Mouse (Mus musculus) CH12.LX (cell line): ENCODE data around the gene Tgfbr3. TPM values are rescaled to one million over a fixed set of nuclear protein-coding genes. Genes with fewer than 3 reads are reported as not detected.

Experiments used
- DNase-seq: peaks from one replicate; pipeline ENCODE4 v3.0.0-alpha.2; 2013; ENCODE audit errors: extremely low read depth
- H3K27ac ChIP-seq: 2 replicates; pipeline ENCODE4 v1.5.1; 2012; ENCODE audit warnings: low read depth, mild to moderate bottlenecking, control low read depth, moderate library complexity; ENCODE audit not compliant: insufficient read depth
- H3K27me3 ChIP-seq: replicated peaks from 2 replicates; pipeline ENCODE3; 2012; ENCODE audit warnings: inconsistent platforms
- H3K36me3 ChIP-seq, 2 experiments: replicated peaks in 1 of 2; 2 replicates each; pipeline versions ENCODE3 to v1.6.1; 2012; ENCODE audit warnings: inconsistent platforms in 1 of 2, low read length in 1 of 2, mild to moderate bottlenecking in 1 of 2, mixed read lengths in 1 of 2, moderate library complexity in 1 of 2; ENCODE audit not compliant: control insufficient read depth in 1 of 2, insufficient read depth in 1 of 2
- H3K4me1 ChIP-seq, 2 experiments: 2 replicates each; pipeline ENCODE4 v1.6.1; 2012; ENCODE audit warnings: inconsistent platforms in 1 of 2, moderate library complexity in 1 of 2; ENCODE audit not compliant: insufficient read depth in 2 of 2, control insufficient read depth in 1 of 2
- H3K4me2 ChIP-seq: 2 replicates; pipeline ENCODE4 v1.6.1; 2012; ENCODE audit warnings: low read depth, mild to moderate bottlenecking, control low read depth; ENCODE audit not compliant: poor library complexity, insufficient read depth, severe bottlenecking
- H3K4me3 ChIP-seq, 3 experiments: fragments of 150-350 bp in 1 of 3; sonication (generic) in 1 of 3; replicated peaks in 1 of 3; 2 replicates each; pipeline versions ENCODE3 to v1.5.1; 2011 to 2012; ENCODE audit warnings: low read depth in 2 of 3, low read length in 2 of 3, mild to moderate bottlenecking in 2 of 3, moderate library complexity in 2 of 3, control low read depth in 1 of 3, improper control_type of control experiment in 1 of 3, inconsistent platforms in 1 of 3, mixed read lengths in 1 of 3; ENCODE audit not compliant: poor library complexity in 1 of 3
- H3K79me2 ChIP-seq: replicated peaks from 2 replicates; pipeline ENCODE4 v1.6.1; 2012; ENCODE audit warnings: mild to moderate bottlenecking, moderate library complexity; ENCODE audit not compliant: control insufficient read depth, poor library complexity, insufficient read depth, severe bottlenecking; ENCODE audit errors: extremely low read depth
- H3K9ac ChIP-seq: 2 replicates; pipeline ENCODE4 v1.6.1; 2012; ENCODE audit warnings: low read depth, mild to moderate bottlenecking, control low read depth, moderate library complexity; ENCODE audit not compliant: insufficient read depth
- H3K9me3 ChIP-seq: replicated peaks from 2 replicates; pipeline ENCODE3; 2012; ENCODE audit warnings: low read length, inconsistent platforms, mixed read lengths
- BHLHE40 ChIP-seq: IDR thresholded peaks from 2 replicates; pipeline ENCODE4 v1.6.1; 2011; ENCODE audit warnings: mild to moderate bottlenecking, low read depth, low read length, improper control_type of control experiment
- CHD1 ChIP-seq: IDR thresholded peaks from 2 replicates; pipeline ENCODE4 v1.6.1; 2012; ENCODE audit warnings: low read depth, low read length, improper control_type of control experiment, inconsistent platforms
- CHD2 ChIP-seq: IDR thresholded peaks from 2 replicates; pipeline ENCODE4 v1.6.1; 2011; ENCODE audit warnings: low read length, improper control_type of control experiment
- CTCF ChIP-seq, 2 experiments: IDR thresholded peaks in 1 of 2; conservative IDR thresholded peaks in 1 of 2; 2 replicates each; pipeline ENCODE4 v1.5.1; 2011 to 2012; ENCODE audit warnings: low read depth in 2 of 2, low read length in 2 of 2, improper control_type of control experiment in 1 of 2, inconsistent platforms in 1 of 2, mild to moderate bottlenecking in 1 of 2, moderate library complexity in 1 of 2
- EP300 ChIP-seq: IDR thresholded peaks from 2 replicates; pipeline ENCODE4 v1.6.1; 2011; ENCODE audit warnings: low read length, improper control_type of control experiment
- ETS1 ChIP-seq: conservative IDR thresholded peaks from 2 replicates; pipeline ENCODE4 v1.6.1; 2012; ENCODE audit warnings: low read depth, mild to moderate bottlenecking, inconsistent platforms, low read length, improper control_type of control experiment, moderate library complexity
- GABPA ChIP-seq: IDR thresholded peaks from 2 replicates; pipeline ENCODE4 v1.6.1; 2012; ENCODE audit warnings: low read depth, low read length, improper control_type of control experiment, inconsistent platforms; ENCODE audit not compliant: insufficient replicate concordance
- HCFC1 ChIP-seq: IDR thresholded peaks from 2 replicates; pipeline ENCODE4 v1.6.1; 2012; ENCODE audit warnings: low read depth, mild to moderate bottlenecking, inconsistent platforms, low read length, improper control_type of control experiment
- IRF4 ChIP-seq: IDR thresholded peaks from 2 replicates; pipeline ENCODE4 v1.6.1; 2014; ENCODE audit warnings: low read depth, mild to moderate bottlenecking, inconsistent platforms, low read length, improper control_type of control experiment
- JUN ChIP-seq: IDR thresholded peaks from 2 replicates; pipeline ENCODE4 v1.6.1; 2011; ENCODE audit warnings: low read depth, mild to moderate bottlenecking, low read length, improper control_type of control experiment, moderate library complexity; ENCODE audit not compliant: insufficient read depth
- KAT2A ChIP-seq: IDR thresholded peaks from 2 replicates; pipeline ENCODE4 v1.6.1; 2012; ENCODE audit warnings: low read length, improper control_type of control experiment, inconsistent platforms; ENCODE audit not compliant: insufficient replicate concordance
- MXI1 ChIP-seq: IDR thresholded peaks from 2 replicates; pipeline ENCODE4 v1.6.1; 2011; ENCODE audit warnings: mild to moderate bottlenecking, low read depth, low read length, improper control_type of control experiment
- NELFE ChIP-seq: IDR thresholded peaks from 2 replicates; pipeline ENCODE4 v1.6.1; 2011; ENCODE audit warnings: low read depth, low read length, improper control_type of control experiment
- NRF1 ChIP-seq: IDR thresholded peaks from 2 replicates; pipeline ENCODE4 v1.6.1; 2014; ENCODE audit warnings: low read depth, mild to moderate bottlenecking, inconsistent platforms, low read length, improper control_type of control experiment, moderate library complexity
- POLR2A ChIP-seq: IDR thresholded peaks from 2 replicates; pipeline ENCODE4 v1.6.1; 2011; ENCODE audit warnings: low read depth, mild to moderate bottlenecking, improper control_type of control experiment, low read length
- POLR2AphosphoS2 ChIP-seq: IDR thresholded peaks from 2 replicates; pipeline ENCODE4 v1.6.1; 2011; ENCODE audit warnings: low read depth, low read length, improper control_type of control experiment
- RAD21 ChIP-seq: IDR thresholded peaks from 2 replicates; pipeline ENCODE4 v1.6.1; 2011; ENCODE audit warnings: low read depth, mild to moderate bottlenecking, low read length, improper control_type of control experiment, moderate library complexity
- RCOR1 ChIP-seq: conservative IDR thresholded peaks from 2 replicates; pipeline ENCODE4 v1.6.1; 2012; ENCODE audit warnings: low read depth, mild to moderate bottlenecking, inconsistent platforms, low read length, improper control_type of control experiment
- SMC3 ChIP-seq: IDR thresholded peaks from 2 replicates; pipeline ENCODE4 v1.6.1; 2011; ENCODE audit warnings: low read depth, low read length, improper control_type of control experiment
- USF1 ChIP-seq: IDR thresholded peaks from 2 replicates; pipeline ENCODE4 v1.6.1; 2014; ENCODE audit warnings: low read depth, mild to moderate bottlenecking, inconsistent platforms, low read length, improper control_type of control experiment
- USF2 ChIP-seq: conservative IDR thresholded peaks from 2 replicates; pipeline ENCODE4 v1.6.1; 2011; ENCODE audit warnings: low read depth, low read length, improper control_type of control experiment
- ZC3H11A ChIP-seq: IDR thresholded peaks from 2 replicates; pipeline ENCODE4 v1.6.1; 2012; ENCODE audit warnings: low read depth, mild to moderate bottlenecking, inconsistent platforms, low read length, improper control_type of control experiment
- ZKSCAN1 ChIP-seq: IDR thresholded peaks from 2 replicates; pipeline ENCODE4 v1.6.1; 2012; ENCODE audit warnings: low read depth, inconsistent platforms, low read length, improper control_type of control experiment, borderline replicate concordance
- ZNF384 ChIP-seq: IDR thresholded peaks from 2 replicates; pipeline ENCODE4 v1.6.1; 2012; ENCODE audit warnings: low read depth, low read length, improper control_type of control experiment, inconsistent platforms
- dilution Hi-C: fragments of 300-500 bp; cut with MboI; formaldehyde crosslinking; loops from 2 replicates; pipeline ENCODE4 v1.14.3; 2020; ENCODE audit warnings: low sequenced_read_pairs; ENCODE audit not compliant: extremely low pct_unique_long_range_greater_than_20kb, extremely low pct_ligation_motif_present
- in situ Hi-C: fragments of 300-500 bp; cut with MboI; formaldehyde crosslinking; loops from 3 replicates; pipeline ENCODE4 v1.14.3; 2019; ENCODE audit warnings: low sequenced_read_pairs, low pct_ligation_motif_present, low pct_unique_long_range_greater_than_20kb, mixed read lengths
- polyA plus RNA-seq: library from polyadenylated mRNA; unstranded; fragments of >175 nt; gene quantifications from 2 replicates; pipeline ENCODE4 v1.2.1, GENCODE M21; 2012; ENCODE audit warnings: low read depth; ENCODE audit not compliant: insufficient read length
- total RNA-seq, 2 experiments: library from RNA; depleted of rRNA; stranded (reverse); fragments of 300-350 nt in 1 of 2; fragments of >200 nt in 1 of 2; gene quantifications; 2 replicates each; pipeline ENCODE4 v1.2.3; 2012 to 2014

Gene Tgfbr3
- total and polyA plus RNA-seq, 3 experiments = 0.13 to 0.46 (median 0.30) TPM

DNA sequence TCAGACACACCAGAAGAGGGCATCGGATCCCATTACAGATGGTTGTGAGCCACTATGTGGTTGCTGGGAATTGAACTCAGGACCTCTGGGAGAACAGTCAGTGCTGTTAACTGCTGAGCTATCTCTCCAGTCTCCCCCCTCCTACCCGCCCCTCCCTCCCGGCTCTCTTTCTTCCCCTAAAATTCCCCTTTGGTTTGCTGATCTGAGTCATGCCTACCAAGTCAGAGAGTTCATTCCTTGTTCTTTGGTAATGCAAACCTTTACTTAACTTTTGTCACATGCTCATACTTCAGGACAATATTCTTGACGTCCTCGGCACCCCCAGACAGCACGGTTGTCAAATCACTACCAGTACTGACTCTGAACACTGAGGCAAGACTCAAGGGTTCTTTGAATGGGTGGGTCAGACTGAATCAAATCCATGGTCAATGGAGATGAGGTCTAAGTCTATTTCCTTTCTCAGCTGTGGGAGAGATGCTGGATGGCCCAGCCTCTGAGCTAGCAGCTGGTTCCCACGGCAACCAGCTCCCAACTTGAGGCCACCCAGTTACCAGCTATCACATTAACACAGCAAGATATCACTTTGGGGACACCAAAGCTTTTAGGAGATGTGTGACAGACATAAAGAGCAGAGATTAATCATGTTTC is 130.8 kb downstream of the Tgfbr3 start:
- dilution Hi-C loops = no loop called here

GRCm38 (mm10) chr5:107157384-107157783 is 132.0 kb downstream of the Tgfbr3 start:
- no peak for DNase-seq
- dilution Hi-C loops (no loop called here), in situ Hi-C loops (no loop called here)
- H3K4me1 ChIP-seq = no peaks in the 10 kb centered on the region
- no peaks in the 10 kb centered on the region for H3K36me3 ChIP-seq
- H3K4me2 ChIP-seq = no peak overlapping the region
- no peaks in the 10 kb centered on the region for H3K79me2 ChIP-seq
- H3K27ac ChIP-seq = no peak overlapping the region
- no peak overlapping the region for H3K4me3 ChIP-seq
- TF ChIP-seq GABPA = no peak
- TF ChIP-seq POLR2AphosphoS2 = no peak
- TF ChIP-seq KAT2A = no peak
- TF ChIP-seq ZKSCAN1 = no peak
- no peak for TF ChIP-seq USF1
- no peak for TF ChIP-seq JUN
- no peak for TF ChIP-seq CHD1
- no peak overlapping the region for H3K9ac ChIP-seq
- no peaks in the 10 kb centered on the region for H3K9me3 ChIP-seq
- no peaks in the 10 kb centered on the region for H3K27me3 ChIP-seq

More for the DNA sequence above, 130.8 kb downstream of the Tgfbr3 start:
- H3K36me3 ChIP-seq = no peaks in the 10 kb centered on the region
- H3K9me3 ChIP-seq = no peaks in the 10 kb centered on the region
- no peaks in the 10 kb centered on the region for H3K4me1 ChIP-seq
- no peak overlapping the region for H3K27ac ChIP-seq
- H3K4me2 ChIP-seq = no peak overlapping the region
- no peaks in the 10 kb centered on the region for H3K27me3 ChIP-seq
- H3K79me2 ChIP-seq = no peaks in the 10 kb centered on the region
- H3K4me3 ChIP-seq = no peak overlapping the region
- TF ChIP-seq GABPA (no peak), NRF1 (no peak), USF1 (no peak), ZNF384 (no peak), EP300 (no peak)
- TF ChIP-seq, all 38 proteins: peak for 0
- in situ Hi-C loops = no loop called here
- DNase-seq = no peak
- H3K9ac ChIP-seq = no peak overlapping the region

DNA sequence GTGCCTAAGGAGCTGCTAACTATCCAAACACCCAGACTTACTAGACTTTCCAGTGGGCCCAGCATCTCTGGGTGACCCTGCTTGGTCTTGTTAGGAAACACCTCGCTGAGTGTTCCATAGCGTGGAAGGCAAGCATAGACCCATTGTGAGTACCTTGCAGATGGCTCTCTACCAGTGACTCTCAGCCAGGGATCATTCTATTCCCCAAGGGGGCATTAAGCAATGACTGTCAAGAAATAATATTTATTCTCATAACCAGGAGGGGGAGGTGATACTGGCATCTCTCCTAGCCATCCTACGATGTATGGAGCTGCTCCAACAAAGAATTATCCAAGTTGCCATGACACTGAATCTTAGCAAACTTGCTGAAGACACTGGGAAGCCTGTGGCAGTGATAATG is 133.3 kb downstream of the Tgfbr3 start:
- H3K9me3 ChIP-seq = no peaks in the 10 kb centered on the region
- no peak overlapping the region for H3K27ac ChIP-seq
- H3K4me2 ChIP-seq = no peak overlapping the region
- H3K4me3 ChIP-seq = no peak overlapping the region
- dilution Hi-C loops (no loop called here), in situ Hi-C loops (no loop called here)
- H3K9ac ChIP-seq = no peak overlapping the region
- H3K4me1 ChIP-seq = 0 out of 4 replicates have a peak, but pooled peaks cover 0 to 4% of the 10 kb centered on the region in 2 experiments
- no peaks in the 10 kb centered on the region for H3K27me3 ChIP-seq
- no peaks in the 10 kb centered on the region for H3K36me3 ChIP-seq
- no peaks in the 10 kb centered on the region for H3K79me2 ChIP-seq
- DNase-seq = no peak
- TF ChIP-seq RAD21 (no peak), IRF4 (no peak), CTCF (conservative IDR thresholded peaks at IDR 0.05 in 1 of 2, IDR thresholded peaks at IDR 0.05 in 1 of 2; ENCODE audit: low read depth in 2 of 2, low read length in 2 of 2) (no peak), SMC3 (no peak), CHD2 (no peak), ZKSCAN1 (no peak), KAT2A (no peak), BHLHE40 (no peak), EP300 (no peak), ETS1 (no peak), USF2 (no peak), MXI1 (no peak), POLR2A (no peak), CHD1 (no peak), ZNF384 (no peak), ZC3H11A (no peak), HCFC1 (no peak), RCOR1 (no peak), NELFE (no peak)
